Mouse (Mus musculus) erythroid progenitor cell, adult 5-6 weeks (primary cell): ENCODE results near the gene Plxna2. TPM values are rescaled to one million over a fixed set of nuclear protein-coding genes. Genes with fewer than 3 reads are reported as not detected.

Source experiments
- ATAC-seq: replicated peaks from 2 replicates; pipeline ENCODE4 v1.8.0; 2016; ENCODE audit warnings: moderate number of reproducible peaks, mild to moderate bottlenecking, moderate TSS enrichment, inconsistent platforms; ENCODE audit not compliant: poor library complexity, low FRiP score, severe bottlenecking
- total RNA-seq, 2 experiments: library from RNA; stranded (forward) in 1 of 2; stranded (reverse) in 1 of 2; fragments of 150-400 nt in 1 of 2; fragments of 186-747, 209-891 nt in 1 of 2; gene quantifications; 2 replicates each; pipeline versions ENCODE4 v1.2.3 to v1.2.4; 2015 to 2017; ENCODE audit warnings: low replicate concordance in 2 of 2

Gene Plxna2
- total RNA-seq, 2 experiments from 2014 or later = 0.84 to 1.4 TPM

DNA sequence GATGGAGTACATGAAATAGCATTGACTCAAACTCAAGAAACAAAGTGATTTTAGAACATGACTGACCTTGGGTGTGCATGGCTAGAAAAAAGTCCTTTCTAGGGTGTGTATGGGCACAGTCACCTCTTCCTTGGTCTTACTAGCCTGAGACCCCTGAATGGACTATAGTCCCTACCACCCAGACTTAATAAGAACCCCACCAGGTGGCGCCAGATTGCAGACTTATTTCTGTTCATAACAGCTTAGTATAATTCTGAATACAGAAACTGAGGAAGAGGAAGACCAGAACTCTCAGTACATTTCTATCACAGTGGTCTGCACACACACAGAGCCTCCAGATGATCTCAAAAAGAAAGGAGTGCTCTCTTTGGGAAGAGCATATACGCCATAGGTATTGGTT lies 135.2 kb downstream of the Plxna2 start:
- no peak for ATAC-seq

DNA sequence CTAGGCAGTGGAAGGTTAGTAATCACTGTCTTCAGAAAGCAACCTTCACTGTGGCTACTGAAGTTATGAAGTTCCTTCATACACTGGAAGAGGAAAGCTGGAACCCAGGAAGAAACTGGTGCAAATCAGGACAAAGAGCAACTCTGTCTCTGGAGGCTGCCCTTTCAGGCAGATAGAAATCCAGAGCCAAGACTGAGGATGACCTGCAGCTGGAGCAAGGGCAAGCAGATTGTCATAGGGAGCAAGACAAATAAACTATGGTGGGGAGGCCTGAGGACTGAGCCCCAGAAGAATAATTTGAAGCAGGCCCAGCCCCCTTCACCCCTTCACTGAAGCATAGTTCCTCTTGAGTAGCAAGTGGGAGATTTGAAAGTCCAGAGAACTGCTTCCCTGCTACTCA lies 138.0 kb downstream of the Plxna2 start:
- no peak for ATAC-seq

DNA sequence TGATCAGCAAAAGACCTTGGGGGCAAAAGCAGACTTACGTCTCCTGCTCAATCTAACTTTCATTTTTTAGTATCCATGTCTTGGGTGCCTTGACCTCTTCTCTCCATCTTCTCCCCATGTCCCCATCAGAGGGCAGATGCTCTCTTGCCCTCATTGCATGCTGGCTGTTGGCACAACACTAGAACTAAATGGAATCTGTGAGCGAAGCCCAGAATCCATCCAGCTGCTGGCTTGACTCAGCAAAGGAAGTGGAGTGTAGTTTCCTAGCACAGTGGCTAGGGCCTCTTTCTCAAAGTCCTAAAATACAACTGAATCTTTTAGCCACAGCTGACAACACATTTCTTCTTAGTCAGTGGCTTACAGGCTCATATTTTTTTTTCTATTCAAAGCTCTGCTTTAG lies 138.4 kb downstream of the Plxna2 start:
- ATAC-seq = no peak

DNA sequence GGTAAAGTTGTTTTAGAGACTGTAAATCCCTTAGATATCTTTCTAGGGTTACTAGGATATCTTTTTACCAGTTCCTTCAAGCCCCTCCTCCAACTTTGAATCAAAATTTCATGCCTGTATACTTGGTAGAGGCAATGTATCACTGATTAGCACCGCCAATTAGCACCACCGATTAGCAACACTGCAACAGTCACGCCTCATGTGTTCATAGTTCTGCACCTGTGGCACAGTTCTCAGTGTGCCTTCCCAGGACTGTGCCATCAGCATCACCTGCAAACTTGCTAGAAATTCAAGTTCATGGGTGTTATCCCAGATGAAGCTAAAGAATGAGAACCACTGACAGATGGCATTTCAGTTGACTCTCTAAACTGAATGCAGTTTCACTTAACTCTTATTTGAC lies 138.8 kb downstream of the Plxna2 start:
- ATAC-seq = no peak

DNA sequence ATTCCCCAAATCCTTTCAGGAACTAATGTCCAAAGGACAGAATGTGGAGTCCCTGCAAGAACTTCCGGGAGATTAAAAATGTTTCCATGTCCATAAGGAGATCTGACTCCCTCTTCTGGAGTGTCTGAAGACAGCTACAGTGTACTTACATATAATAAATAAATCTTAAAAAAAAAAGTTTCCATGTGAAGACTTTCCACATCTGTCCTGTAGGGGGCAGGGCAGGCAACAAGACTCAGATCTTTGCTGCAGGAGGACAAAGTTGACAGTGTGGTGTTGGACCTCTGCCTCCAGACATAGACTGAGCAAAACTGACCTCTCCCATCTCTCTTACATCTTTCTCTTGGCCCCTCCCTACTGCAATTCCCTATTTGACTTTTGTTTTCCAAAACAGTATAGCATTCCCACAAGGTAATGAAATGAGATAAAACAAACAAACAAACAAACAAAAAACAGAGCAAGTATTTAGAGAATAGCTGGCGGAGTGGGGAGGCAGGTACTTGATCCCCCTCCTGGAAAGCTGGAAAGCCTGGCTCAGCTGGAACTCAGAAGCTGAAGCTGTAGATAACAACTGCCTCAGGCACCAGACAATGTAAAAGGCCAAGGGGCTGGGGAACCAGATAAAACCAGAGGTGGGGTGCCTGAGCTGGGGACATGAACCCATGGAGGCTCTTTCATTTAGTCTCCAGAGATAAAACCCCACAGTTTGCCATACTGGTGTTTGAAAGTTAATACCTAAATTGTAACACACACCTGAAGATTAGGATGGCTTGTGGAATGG lies 143.6 kb downstream of the Plxna2 start:
- peak; percentile 64; the same call in 1 of the 2 replicates for ATAC-seq

DNA sequence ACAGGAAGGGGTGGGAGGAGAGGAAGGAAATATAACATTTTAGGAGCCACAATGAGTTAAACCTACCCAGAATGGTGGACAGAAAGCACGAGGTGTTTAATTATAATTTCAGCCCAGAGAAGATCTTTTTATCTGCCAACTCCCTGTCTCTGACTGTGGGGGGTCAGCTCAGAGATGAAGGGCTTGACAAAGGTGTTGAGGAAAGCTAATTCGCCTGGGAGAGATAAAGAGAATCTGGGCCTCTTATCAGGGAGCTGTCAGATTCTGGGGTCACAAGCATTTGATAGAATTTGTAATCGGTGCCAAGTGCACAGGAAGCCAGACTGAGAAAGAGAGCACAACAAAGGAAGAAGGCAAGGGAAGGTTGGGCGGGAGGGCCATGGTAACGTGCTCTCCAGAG lies 144.9 kb downstream of the Plxna2 start:
- no peak for ATAC-seq

DNA sequence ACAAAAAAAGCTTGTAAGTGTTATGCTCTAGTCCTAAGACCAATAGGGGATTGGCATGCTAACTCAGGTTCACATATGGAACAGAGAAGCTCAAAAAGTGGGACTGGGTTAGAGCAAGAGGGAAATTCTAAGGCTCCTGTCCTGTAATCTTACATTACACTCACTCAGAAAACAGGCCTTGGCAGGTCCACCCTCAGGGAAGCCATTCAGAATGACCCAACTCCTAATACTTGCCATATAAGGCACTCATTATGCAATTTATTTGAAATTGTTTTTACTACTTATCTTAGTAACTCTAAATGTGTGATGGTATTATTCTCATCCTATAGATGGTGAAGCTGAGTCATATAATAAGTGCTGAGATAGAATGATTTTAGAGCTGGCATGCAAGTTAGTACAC lies 146.9 kb downstream of the Plxna2 start:
- no peak for ATAC-seq

DNA sequence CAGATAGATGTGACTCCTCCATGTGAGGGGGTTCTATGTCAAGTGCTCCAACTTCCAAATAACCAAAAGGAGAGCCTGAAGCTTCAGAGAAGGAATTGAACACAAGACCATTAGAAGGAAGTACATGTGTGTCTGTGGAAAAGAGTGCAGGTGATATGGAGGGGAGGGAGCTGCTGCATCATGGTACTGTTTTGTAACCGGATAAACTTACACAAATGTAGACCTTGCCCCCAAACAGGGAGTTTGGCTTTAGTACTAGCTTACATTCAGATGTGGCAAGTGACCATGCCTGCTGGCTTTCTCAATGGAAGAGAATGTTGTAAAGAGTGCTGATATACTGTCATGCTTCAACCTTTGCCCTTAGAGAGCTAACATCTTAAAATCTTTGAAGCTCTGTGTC lies 150.8 kb downstream of the Plxna2 start:
- no peak for ATAC-seq

DNA sequence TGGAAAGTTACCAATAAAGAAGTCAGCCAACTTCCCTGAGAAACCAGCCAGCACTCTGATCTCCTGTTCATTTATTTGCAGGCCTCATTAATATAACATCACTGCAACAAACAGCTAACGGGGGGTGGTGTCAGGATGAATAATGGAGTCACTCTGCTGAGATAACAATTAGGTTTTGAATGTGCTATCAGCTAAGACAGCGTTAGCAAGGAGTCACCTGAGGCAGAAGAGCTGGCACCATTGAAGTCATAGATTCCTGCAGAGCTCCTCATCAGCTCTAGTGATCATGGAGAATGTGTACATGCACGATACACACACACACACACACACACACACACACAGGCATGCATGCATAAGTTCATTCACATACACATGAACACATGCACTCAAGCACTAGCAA lies 154.0 kb downstream of the Plxna2 start:
- no peak for ATAC-seq

DNA sequence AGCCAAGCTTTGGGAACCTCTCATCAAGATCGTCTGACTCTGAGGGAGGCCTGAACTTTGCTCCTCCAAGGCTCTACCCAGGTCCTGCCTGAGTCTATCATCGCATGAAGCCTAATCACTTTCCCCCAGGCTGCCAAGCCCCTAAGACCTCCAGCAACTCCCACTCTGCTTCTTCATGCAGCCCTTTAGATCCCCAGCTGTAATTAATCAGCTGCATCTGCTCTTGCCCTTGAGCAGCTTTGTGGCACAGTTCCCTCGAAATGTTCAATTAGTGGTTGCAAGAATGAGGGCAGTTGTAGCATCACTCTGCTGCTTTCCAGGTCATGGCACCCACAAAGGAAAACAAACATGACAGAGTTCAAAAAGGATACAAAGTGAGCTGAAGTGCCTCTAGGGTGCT lies 155.9 kb downstream of the Plxna2 start:
- ATAC-seq = 0 out of 2 replicates have a peak, but pooled peaks have one; percentile 36

DNA sequence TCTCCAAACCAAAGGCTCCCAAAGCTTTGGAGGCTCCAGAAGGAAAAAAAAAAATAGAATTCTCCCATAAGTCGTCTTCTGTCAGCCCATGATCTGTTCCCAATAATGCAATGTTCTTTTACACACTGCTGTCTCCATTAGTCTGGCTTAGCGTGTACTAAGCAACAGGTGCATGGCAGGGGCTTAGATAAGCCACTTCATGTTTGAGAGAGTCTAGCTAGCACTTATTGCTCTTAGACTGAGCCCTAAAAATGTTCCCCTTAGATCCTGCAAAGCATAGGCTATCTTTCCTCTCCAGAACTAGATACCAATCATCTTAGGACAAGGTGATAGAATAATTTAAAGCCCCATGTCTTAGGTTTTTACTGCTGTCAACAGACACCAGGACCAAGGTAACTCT lies 156.3 kb downstream of the Plxna2 start:
- ATAC-seq = peak; percentile 63

DNA sequence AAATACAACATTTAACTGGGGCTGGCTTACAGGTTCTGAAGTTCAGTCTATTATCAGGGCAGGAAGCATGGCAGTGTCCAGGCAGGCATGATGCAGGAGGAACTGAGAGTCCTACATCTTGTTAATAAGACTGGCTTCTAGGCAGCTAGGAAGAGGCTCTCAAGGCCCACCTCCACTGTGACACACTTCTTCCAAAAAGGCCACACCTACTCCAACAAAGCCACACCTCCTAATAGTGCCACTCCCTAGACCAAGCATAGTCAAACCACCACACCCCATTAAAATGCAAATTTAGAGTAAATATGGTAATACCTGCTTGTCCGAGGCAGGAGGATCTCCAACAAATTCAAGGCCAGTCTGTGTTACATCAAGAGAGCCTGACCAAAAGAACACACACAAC lies 156.7 kb downstream of the Plxna2 start:
- peak; percentile 71 for ATAC-seq

DNA sequence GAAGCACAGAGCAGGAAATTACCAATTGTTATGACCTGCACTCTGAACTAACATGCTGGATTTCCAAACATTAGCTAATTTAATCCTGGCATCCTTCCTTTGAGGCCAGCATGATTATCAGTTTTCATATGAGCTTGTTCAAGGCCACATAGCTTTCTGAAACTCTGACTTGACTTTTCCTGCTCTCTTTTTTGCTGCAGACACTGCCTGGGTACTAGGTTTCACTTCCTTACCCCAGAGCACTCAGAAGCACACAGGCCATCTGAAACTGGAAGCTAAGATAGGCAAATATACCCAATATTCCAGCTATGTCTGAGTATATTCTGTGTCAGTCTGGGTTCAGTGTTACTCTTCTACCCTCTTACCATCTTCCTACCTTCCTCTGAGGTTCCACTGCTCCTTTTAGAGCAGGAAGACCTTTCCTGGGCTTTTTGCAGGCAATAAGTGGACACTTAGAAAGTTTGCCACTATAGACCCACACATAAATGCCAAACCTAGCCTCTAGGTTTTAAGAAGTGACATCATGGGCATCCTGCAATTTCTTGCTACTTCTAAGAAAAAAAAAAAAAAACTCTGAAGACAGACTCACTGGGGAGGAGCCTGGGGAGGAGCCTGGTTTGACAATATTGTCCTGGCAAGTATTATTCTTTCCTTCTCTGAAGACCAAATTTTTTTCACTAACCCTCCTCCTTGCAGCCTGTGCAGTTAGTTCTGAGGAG lies 157.8 kb downstream of the Plxna2 start:
- no peak for ATAC-seq

DNA sequence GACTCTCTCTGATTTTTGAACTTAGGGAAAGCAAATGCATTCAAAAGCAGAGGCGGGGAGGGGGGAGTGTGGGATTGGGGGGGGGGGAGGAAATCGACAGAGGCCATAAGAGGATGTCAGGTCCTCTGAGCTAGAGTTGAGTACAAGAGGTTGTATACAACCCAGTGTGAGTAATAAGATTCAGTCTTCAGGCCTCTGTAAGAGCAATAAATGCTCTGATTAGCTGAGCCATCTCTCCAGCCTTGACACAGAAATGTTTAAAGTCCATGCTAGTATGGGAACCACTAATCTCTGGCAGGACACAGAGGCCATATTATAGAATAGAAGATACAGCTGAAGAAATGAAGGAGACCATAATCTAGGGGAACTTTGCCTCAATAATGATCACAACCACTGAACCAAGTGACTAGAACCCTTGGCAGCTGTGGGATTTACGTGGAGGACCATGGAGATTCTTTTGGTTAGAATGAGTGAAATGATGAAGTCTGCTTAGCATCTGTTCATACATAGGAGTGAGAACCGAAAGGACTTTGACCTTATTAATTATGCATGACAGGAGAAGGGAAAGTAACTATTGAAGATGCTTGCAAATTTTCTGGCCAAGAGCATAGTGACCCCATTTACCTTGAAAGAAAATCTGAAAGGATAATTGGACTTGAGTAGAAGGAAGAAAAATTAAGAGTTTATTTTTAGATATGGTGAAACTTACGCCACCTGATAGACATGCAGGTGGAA lies 158.7 kb downstream of the Plxna2 start:
- no peak for ATAC-seq

DNA sequence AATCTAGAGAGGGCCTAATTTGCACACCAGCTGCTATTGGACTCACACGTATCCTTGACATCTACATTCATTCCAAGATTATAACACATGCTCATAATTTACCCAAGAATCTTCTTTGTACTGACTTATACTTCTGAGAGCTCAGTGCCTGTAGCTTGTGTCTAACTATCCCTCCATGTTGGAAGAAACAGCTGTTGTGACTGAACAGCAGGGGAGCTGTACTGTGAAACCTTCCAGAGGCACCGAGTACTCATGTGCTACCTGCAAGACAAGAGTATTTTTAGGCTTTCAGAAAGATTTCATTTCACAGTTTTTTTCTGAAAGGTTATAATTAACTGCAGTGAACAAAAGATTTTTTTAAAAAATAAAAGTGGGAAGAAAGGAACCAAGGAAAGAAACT lies 159.6 kb downstream of the Plxna2 start:
- no peak for ATAC-seq

DNA sequence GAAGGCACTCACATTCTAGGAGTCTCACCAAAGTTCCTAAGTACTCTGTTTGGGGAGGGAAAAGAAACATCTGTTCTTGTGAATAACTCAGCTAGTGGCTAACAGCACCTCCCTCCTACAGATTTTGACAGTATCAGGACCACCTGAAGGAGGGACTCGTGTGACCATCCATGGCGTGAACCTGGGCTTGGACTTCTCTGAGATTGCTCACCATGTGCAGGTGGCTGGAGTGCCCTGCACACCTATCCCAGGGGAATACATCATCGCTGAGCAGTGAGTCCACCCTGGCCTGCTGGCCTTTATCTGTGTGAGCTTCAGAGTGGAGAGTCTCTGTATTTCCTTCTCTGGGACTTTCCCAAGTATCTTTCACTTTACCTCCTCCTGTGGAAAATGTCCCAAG lies 162.4 kb downstream of the Plxna2 start:
- ATAC-seq = no peak

DNA sequence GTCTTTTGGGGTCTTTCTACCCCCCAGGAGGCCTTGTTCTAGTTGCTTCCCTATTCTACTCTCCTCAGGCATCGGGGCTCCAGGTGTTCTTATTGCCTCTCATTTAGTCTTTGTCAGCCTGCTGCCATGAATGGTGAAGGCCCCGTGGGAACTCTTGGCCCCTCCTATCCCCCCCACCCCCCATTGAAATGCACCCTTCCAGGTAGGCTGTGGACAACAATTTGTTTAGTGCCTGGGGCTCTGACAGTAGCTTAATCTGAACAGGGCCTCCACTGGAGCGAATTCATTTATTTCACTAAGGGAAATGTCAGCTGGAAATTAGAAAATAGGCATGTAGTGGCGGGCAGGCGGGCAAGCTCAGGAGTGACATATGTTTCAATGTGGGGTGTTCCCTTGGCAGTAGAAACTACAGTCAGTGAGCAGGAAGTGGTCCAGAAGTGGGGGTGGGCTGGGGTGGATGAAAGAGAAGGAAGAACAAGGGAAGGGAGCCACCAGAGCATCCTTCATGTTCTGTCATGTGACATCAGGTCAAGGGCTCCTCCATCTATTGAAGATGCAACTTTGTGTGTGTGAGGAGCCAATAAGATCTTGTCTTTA lies 162.9 kb downstream of the Plxna2 start:
- no peak for ATAC-seq

DNA sequence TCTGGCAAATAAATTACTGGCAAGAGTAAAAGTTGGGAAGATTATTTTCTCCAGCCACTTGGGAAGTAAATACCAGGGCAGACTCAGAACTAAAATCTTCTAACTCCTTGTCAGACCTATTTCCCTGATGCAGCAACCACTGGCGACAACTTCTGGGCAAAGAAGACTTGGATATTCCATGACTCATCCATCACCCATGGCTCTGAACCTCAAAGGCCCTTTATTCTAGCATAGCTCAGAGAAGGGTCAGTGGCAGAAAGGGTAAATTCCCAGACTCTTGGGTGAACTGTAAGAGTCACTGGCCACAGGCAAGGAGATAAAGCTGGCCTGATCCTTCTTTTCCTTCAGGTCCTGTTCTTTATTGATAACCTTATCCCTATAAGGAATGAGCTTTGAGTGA lies 163.5 kb downstream of the Plxna2 start:
- ATAC-seq = no peak

DNA sequence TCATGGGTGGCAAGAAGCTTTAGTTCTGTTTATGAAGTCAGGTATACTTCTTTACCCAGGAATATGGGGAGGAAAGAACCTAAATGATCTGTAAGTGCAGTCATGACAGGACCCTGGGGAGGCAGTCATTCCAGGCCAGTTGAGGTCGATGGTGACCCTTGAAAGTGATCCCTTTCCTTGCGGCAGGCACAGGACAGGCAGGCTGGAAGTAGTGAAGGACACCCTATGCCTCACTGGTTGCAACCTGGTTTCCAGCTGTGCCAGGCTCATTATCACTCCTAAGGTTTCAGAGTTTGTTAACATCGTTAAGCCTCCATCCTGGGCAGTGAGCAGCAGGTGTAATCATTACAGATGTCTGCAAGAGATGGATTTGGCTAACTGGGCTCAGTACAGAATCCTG lies 164.3 kb downstream of the Plxna2 start:
- no peak for ATAC-seq

DNA sequence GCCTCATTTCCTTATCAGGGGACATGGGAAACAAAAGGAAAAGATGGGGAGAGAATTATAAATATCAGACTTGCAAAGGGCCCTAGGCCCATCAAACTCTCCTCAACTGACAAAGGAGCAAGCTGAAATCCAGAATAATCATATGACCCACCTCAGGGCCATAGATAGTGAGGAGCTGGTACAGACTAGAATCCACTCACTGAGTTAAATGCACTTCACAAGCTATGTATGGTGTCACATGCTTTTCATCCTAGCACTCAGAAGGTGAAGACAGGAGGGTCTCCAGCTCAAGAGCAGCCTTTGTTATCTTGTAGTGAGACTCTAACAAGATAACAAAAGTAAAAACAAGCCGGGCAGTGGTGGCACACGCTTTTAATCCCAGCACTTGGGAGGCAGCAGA lies 169.6 kb downstream of the Plxna2 start:
- no peak for ATAC-seq
